Mouse (Mus musculus): ENCODE results near the gene Fbxl16. TPM values are rescaled to one million over a fixed set of nuclear protein-coding genes. Genes with fewer than 3 reads are reported as not detected.
A peak's percentile ranks its signal among the peaks of the same experiment; 100 is the strongest.

Fbxl16 gene
- polyA plus RNA-seq (2015; fragmentation: Nextera tagmentation; extraction: Ambion mirVana) = 29.1 and 32.4 TPM in 2 replicates

DNA sequence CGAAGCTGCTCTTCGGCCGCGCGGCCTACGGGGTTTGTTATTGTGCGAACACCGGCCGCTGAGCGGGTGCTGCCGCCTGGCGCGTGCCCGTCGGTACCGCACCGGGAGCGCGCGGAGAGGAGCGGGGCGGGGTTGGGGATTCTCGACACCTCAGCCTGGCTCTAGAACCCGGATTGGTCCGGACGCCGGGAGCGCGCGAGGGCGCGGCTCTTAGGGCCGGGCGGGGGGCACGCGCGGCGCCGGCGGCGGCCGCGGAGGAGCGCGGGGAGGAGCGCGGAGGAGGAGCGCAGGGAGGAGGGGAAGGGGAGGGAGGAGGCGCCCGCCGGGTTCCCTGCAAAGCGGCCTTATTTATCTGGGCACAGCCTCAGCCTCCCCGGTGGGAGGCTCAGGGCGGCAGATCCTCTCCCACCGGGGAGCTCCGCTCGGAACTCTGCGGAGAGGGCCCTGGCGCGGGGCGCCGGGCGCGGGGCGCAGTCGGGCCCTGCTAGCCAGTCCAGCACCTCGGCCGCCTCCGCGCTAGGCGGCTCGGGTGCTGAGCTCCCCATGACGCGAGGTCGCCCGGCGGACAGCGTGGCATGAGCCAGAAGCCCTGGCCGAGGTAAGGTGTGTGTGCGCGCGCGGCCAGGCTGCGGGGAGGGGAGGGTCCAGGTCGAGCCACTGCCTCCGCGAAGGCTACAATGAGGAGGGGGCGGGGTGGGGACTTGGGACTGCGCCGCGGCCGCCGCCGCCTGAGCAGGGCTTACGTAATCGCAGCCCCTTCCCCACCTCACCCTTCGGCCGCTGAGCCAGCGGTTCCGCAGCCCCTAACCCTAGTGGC lies at the start of gene Fbxl16:
Gene Fbxl16 (plus strand): TSS at position 297 of the 817 bp plus-strand sequence.
- peak within 1 kb of the TSS; percentile 95 for H3K4me2 ChIP-seq
- H3K9me3 ChIP-seq = no peaks in the 10 kb centered on the region
- under 1% methylated on average over 85 of the region's 100 CpGs for WGBS
- peak within 1 kb of the TSS; percentile 98 for H3K9ac ChIP-seq
- peak within 1 kb of the TSS; percentile 98 for H3K27ac ChIP-seq
- peaks cover 56% of the 10 kb centered on the region for H3K4me1 ChIP-seq (replicated peaks)
- H3K27me3 ChIP-seq = peaks cover 3% of the 10 kb centered on the region; the same call in 1 of the 2 replicates
- ATAC-seq (ENCODE audit: low FRiP score) = peak; percentile 82
- no peaks in the 10 kb centered on the region for H3K36me3 ChIP-seq
- peak within 1 kb of the TSS; percentile 86 for H3K4me3 ChIP-seq

DNA sequence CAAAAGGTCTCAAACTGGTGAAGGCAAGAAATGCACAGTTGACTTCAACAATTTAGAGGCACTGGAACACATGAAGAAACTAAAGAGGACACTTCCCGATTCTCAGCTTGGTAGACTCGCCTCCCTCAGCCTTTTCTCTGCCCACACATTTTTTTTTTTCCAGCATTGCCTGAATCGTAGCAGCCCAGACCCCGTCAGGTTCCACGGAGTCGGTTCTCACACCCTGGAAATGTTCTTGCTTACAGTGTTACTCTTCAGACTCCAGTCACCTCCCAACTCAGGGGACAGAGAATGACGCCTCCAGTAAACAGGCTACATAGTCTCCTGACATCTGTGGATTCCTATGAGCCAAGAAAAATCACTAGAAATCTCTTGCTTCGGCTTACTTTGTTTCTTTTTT lies 48.7 kb upstream of the Fbxl16 start:
- no peaks in the 10 kb centered on the region for H3K36me3 ChIP-seq
- WGBS = 81% methylated on average over 8 of the region's 8 CpGs
- H3K4me2 ChIP-seq = no peak overlapping the region
- no peak for ATAC-seq (ENCODE audit: low FRiP score)
- no peaks in the 10 kb centered on the region for H3K4me1 ChIP-seq (replicated peaks)
- H3K9me3 ChIP-seq = no peaks in the 10 kb centered on the region
- H3K9ac ChIP-seq = no peak overlapping the region
- H3K27ac ChIP-seq = no peak overlapping the region
- H3K27me3 ChIP-seq = peaks cover 28% of the 10 kb centered on the region
- H3K4me3 ChIP-seq = no peak overlapping the region

DNA sequence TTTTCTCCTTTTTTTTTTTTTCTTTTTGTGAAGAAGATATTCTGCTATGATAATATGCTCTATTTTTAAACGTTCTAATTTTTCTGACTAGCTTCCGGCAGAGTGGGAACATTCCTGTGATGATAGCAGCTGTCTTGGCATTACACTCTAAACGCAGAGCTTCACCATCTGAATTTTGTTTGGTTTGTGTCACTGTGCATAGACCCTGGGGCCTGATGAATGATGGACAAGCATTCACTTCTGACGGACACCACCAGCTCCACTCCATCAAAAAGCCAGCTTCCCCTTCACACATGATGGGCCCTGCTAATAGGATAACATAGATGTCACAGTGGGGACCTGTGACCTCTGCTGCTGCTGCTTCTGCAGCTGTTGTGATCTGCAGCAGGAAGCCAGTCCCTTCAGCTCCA lies 47.3 kb upstream of the Fbxl16 start:
- 42% methylated on average over 4 of the region's 4 CpGs for WGBS
- Histone ChIP-seq H3K27me3 (peaks cover 30% of the 10 kb centered on the region), H3K27ac (no peak overlapping the region), H3K4me1 (replicated peaks) (peaks cover 3% of the 10 kb centered on the region; the same call in 1 of the 2 replicates), H3K4me2 (no peak overlapping the region), H3K9me3 (no peaks in the 10 kb centered on the region), H3K36me3 (no peaks in the 10 kb centered on the region), H3K9ac (no peak overlapping the region), H3K4me3 (no peak overlapping the region)
- ATAC-seq (ENCODE audit: low FRiP score) = no peak

DNA sequence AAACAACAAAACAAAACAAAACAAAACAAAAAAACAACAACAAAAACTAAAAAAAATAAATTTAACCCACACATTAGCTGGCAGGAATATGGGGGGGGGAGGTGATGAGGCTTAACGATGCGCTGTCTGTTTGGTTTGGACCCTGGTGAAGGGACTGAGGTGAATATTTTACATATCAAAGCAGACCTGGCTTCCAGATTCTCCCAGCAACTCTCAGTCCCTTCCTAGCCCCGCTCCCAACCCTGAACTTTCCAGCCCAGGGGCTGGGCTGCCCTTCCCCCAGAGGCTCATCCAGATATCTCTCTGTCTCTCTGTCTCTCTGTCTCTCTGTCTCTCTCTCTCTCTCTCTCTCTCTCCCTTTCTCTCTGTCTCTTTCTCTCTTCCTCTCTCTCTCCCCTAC lies 46.3 kb upstream of the Fbxl16 start:
- H3K36me3 ChIP-seq = no peaks in the 10 kb centered on the region
- no peak overlapping the region for H3K9ac ChIP-seq
- H3K4me3 ChIP-seq = no peak overlapping the region
- H3K27me3 ChIP-seq = peaks cover 33% of the 10 kb centered on the region
- 35% methylated on average over 3 of the region's 3 CpGs for WGBS
- H3K27ac ChIP-seq = no peak overlapping the region
- H3K4me1 ChIP-seq (replicated peaks) = peaks cover 3% of the 10 kb centered on the region; the same call in 1 of the 2 replicates
- no peak overlapping the region for H3K4me2 ChIP-seq
- H3K9me3 ChIP-seq = no peaks in the 10 kb centered on the region
- ATAC-seq (ENCODE audit: low FRiP score) = no peak

DNA sequence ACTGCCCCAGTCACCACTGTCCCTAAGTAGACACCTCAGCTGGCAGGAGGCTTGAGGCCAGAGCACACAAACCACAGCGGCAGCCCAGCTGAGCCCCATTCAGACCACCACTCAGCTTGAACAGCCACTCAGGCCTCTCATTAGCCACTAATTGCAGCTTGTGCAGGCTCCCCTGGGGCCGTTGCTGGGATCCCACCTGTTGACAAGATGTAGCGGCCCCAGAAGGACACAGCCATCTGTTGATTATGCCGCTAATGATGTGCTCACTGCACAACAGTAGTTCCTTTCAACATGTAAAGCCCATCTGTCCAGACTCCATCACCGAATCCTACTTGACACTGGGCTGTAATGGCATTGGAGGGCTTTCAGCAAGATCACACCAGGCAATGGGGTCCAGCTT lies 43.0 kb upstream of the Fbxl16 start:
- Histone ChIP-seq H3K9me3 (no peaks in the 10 kb centered on the region), H3K9ac (no peak overlapping the region), H3K4me1 (replicated peaks) (peaks cover 3% of the 10 kb centered on the region; the same call in 1 of the 2 replicates), H3K4me2 (no peak overlapping the region), H3K4me3 (no peak overlapping the region), H3K27ac (no peak overlapping the region), H3K27me3 (peaks cover 35% of the 10 kb centered on the region), H3K36me3 (no peaks in the 10 kb centered on the region)
- 42% methylated on average over 5 of the region's 5 CpGs for WGBS
- ATAC-seq (ENCODE audit: low FRiP score) = no peak

DNA sequence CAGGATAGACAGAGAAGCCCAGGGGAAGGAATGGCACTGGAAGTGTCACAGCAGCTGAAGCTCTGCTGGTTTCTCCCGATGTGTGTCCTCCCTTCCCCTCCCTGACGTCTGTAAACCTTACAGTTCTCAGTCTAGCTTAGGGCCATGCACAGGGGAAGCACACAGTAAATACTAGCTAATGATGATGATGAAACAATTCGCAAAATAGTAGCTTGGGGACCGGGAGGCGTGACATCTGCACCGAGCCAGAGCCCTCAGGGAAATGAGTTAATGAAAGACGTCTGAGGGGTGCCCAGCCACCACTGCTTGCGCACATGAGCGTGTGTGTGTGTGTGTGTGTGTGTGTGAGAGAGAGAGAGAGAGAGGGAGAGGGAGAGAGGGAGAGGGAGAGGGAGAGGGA lies 39.6 kb upstream of the Fbxl16 start:
- Histone ChIP-seq H3K4me3 (no peak overlapping the region), H3K4me2 (no peak overlapping the region), H3K4me1 (replicated peaks) (peaks cover 9% of the 10 kb centered on the region), H3K27me3 (peaks cover 32% of the 10 kb centered on the region), H3K36me3 (no peaks in the 10 kb centered on the region), H3K9me3 (no peaks in the 10 kb centered on the region), H3K27ac (no peak overlapping the region), H3K9ac (no peak overlapping the region)
- WGBS = 60% methylated on average over 9 of the region's 9 CpGs
- ATAC-seq (ENCODE audit: low FRiP score) = no peak

DNA sequence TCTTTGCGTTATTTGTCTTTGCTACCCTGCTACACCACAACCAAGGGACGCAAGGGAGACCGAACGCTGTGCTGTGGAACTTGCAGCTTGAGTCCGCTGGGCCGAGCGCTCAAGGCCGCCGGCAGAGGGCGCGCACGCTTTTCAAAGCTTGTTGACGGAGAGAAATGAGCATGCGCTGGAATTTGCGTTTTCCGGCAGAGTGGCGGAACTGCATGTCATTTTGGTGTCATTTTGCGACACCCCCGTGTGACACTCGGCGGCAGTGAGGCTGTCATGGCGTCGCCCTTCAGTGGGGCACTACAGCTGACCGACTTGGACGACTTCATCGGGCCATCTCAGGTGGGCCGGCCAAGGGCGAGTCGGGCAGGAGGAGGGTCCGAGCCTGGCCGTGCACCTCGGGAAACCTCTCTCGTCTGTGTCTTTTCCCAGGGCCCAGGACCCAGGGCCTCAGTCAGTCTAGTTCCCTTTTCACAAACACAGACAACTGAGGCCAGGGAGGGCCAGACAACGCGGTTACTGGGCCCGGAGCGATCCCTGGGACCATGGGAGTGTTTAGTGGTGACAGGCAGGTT lies 35.2 kb upstream of the Fbxl16 start, which contains the start of gene Narfl:
Gene Narfl (plus strand): TSS at position 228 of the 572 bp plus-strand sequence.
- Histone ChIP-seq H3K9ac (peak within 1 kb of the TSS; percentile 89), H3K4me2 (peak within 1 kb of the TSS; percentile 89), H3K4me3 (peak within 1 kb of the TSS; percentile 78), H3K27me3 (peaks cover 7% of the 10 kb centered on the region), H3K27ac (0 out of 2 replicates have a peak within 1 kb of the TSS, but pooled peaks have one; percentile 55), H3K4me1 (replicated peaks) (peaks cover 13% of the 10 kb centered on the region), H3K9me3 (no peaks in the 10 kb centered on the region), H3K36me3 (peaks cover 20% of the 10 kb centered on the region)
- under 1% methylated on average over 37 of the region's 37 CpGs for WGBS
- peak; percentile 88 for ATAC-seq (ENCODE audit: low FRiP score)

DNA sequence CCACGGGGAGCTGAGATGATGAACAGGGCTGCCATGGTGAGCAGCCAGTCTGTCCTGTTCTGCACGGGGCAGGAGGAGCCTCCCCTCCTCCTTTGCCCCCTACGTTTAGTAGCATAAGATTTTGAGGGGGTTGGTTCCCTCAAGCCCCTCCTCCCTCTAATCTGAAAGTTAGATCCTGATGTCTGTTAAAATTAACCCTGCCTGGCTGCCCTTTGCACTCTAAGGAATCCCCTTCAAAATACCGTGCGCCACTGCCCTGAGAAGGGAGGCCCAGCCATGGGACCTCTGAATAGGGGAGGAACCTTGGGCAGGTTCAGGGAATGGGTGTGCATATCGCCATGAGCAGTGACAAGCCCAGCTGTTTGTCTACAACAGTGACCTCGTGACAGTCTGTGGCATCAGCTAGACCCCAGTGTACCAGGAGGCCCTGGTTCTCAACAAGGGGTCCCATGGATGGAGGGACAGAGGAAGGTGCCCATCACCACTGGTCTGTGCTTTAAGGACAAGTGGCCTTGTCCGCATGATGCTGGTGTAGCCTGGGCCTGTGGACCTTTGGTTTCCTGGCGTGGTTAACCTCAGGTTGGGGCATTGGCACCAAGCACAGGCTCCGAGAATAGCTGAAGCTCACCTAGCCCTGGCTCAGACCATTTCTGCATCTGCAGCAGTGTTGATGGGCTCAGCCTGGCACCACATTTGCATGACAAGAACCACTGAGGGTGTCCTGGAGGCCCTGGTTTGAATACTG lies 33.4 kb upstream of the Fbxl16 start:
- no peak overlapping the region for H3K4me3 ChIP-seq
- WGBS = 84% methylated on average over 10 of the region's 10 CpGs
- no peaks in the 10 kb centered on the region for H3K27me3 ChIP-seq
- ATAC-seq (ENCODE audit: low FRiP score) = no peak
- H3K9me3 ChIP-seq = no peaks in the 10 kb centered on the region
- H3K9ac ChIP-seq = no peak overlapping the region
- H3K27ac ChIP-seq = no peak overlapping the region
- peaks cover 33% of the 10 kb centered on the region for H3K36me3 ChIP-seq
- H3K4me2 ChIP-seq = no peak overlapping the region
- peaks cover 13% of the 10 kb centered on the region for H3K4me1 ChIP-seq (replicated peaks)

DNA sequence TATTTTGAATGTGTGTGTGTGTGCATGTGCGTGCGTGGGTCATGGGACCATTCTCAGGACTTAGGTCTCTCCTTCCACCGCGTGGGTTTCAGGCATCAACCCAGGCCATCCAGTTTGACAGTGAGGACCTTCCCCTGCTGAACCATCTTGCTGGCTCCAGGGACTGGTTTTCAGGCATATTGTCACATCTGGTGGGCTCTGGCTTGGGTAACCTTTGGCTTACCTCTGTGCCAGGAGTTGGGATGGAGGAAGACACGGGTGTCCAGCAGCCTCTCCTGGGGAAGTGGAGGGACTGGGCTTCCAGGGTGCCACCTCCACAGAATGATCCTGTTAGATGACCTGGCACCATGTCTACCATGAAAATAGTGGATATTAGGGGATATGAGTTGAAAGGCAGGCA lies 30.9 kb upstream of the Fbxl16 start:
- no peak overlapping the region for H3K9ac ChIP-seq
- H3K27me3 ChIP-seq = no peaks in the 10 kb centered on the region
- ATAC-seq (ENCODE audit: low FRiP score) = no peak
- H3K4me2 ChIP-seq = no peak overlapping the region
- H3K36me3 ChIP-seq = peaks cover 57% of the 10 kb centered on the region
- 97% methylated on average over 5 of the region's 5 CpGs for WGBS
- H3K9me3 ChIP-seq = no peaks in the 10 kb centered on the region
- peaks cover 16% of the 10 kb centered on the region for H3K4me1 ChIP-seq (replicated peaks)
- no peak overlapping the region for H3K4me3 ChIP-seq
- H3K27ac ChIP-seq = no peak overlapping the region

DNA sequence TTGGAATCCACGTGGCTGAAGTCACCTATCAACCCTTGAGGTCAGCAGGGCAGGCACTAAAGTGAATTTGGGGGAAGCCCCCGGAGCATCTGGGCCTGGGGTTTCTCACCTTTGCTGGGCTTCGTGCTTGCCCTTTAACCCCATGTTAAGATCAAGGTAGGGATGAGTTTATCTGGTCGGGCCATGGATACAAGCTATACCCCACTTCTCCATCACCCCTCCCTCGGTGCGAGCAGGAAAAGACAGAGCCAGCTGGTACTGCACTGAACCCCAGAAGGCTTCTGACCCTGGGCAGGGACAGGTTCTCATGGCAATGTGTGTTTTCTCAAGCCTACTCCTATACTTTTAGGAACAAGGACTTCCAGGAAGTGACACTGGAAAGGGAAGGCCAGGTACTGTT lies 27.5 kb upstream of the Fbxl16 start:
- no peak overlapping the region for H3K4me2 ChIP-seq
- no peak overlapping the region for H3K4me3 ChIP-seq
- no peaks in the 10 kb centered on the region for H3K27me3 ChIP-seq
- no peak overlapping the region for H3K9ac ChIP-seq
- no peak overlapping the region for H3K27ac ChIP-seq
- peaks cover 71% of the 10 kb centered on the region for H3K36me3 ChIP-seq
- 87% methylated on average over 6 of the region's 6 CpGs for WGBS
- H3K4me1 ChIP-seq (replicated peaks) = peaks cover 31% of the 10 kb centered on the region
- no peak for ATAC-seq (ENCODE audit: low FRiP score)
- no peaks in the 10 kb centered on the region for H3K9me3 ChIP-seq

DNA sequence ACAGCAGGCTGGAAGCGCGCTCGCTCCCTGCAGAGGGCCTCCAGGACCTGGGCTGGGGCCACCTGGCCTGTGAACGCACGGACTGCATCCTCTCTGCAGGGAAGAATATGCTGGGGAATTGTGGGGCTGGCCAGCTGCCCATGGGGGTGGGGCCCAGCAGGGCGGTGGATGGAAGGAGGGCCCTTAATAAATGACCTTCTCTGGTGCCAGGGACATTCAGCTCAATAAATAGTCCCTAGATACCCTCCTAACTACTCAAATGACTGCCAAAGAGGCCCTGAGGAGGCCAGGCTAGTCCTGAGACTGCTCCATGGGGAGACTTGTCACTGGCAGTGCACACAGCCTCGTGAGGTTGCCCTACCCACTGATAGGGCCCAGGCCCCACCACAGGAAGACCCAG lies 25.8 kb upstream of the Fbxl16 start:
- Histone ChIP-seq H3K9ac (peak overlapping the region; percentile 88), H3K9me3 (no peaks in the 10 kb centered on the region), H3K27ac (no peak overlapping the region), H3K27me3 (no peaks in the 10 kb centered on the region), H3K36me3 (peaks cover 65% of the 10 kb centered on the region), H3K4me1 (replicated peaks) (peaks cover 31% of the 10 kb centered on the region), H3K4me2 (0 out of 2 replicates have a peak overlapping the region, but pooled peaks have one; percentile 13), H3K4me3 (0 out of 2 replicates have a peak overlapping the region, but pooled peaks have one; percentile 74)
- WGBS = 66% methylated on average over 7 of the region's 7 CpGs
- no peak for ATAC-seq (ENCODE audit: low FRiP score)

Measured in hindbrain, embryonic 13.5 days (tissue).